Mouse (Mus musculus): ENCODE data around the gene Glb1. TPM values are rescaled to one million over a fixed set of nuclear protein-coding genes. Genes with fewer than 3 reads are reported as not detected.
"Not testable (repeated sequence)": the region's sequence is repeated elsewhere in the genome, so short reads cannot be mapped to it uniquely, and the experiment has no call there.

The Glb1 gene
- polyA plus RNA-seq (2014; fragmentation: Nextera tagmentation; extraction: Ambion mirVana): 31.2 and 33.1 TPM in 2 replicates

- Histone ChIP-seq H3K4me3 (ENCODE audit: low read depth, low read length) (peak within 1 kb of the TSS; percentile 89), H3K9me3 (ENCODE audit: control insufficient read depth, low read length) (no peaks in the 10 kb centered on the region), H3K27ac (ENCODE audit: low read depth, low read length) (peak within 1 kb of the TSS; percentile 86), H3K27me3 (ENCODE audit: control insufficient read depth, insufficient read depth, low read length) (no peaks in the 10 kb centered on the region), H3K4me2 (ENCODE audit: low read depth, low read length) (peak within 1 kb of the TSS; percentile 66), H3K4me1 (ENCODE audit: control insufficient read depth, insufficient read depth, low read length) (0 out of 2 replicates have a peak, but pooled peaks cover 6% of the 10 kb centered on the region), H3K9ac (replicated peaks; ENCODE audit: low read depth, low read length) (peak within 1 kb of the TSS; percentile 82), H3K36me3 (ENCODE audit: control insufficient read depth, insufficient read depth, low read length) (no peaks in the 10 kb centered on the region)
- WGBS: under 1% methylated on average over 73 of the region's 73 CpGs
- peak; percentile 99 for ATAC-seq (ENCODE audit: low read depth)
These were observed at the start of gene Glb1, which contains the start of gene Tmppe for GRCm38 (mm10) chr9:114400949-114401684. TSS of gene Glb1 (plus strand) at chr9:114401076. TSS of gene Tmppe (plus strand) at chr9:114401105.

- H3K9me3 ChIP-seq (ENCODE audit: control insufficient read depth, low read length): no peaks in the 10 kb centered on the region
- no peak overlapping the region for H3K27ac ChIP-seq (ENCODE audit: low read depth, low read length)
- peak; percentile 90 for ATAC-seq (ENCODE audit: low read depth)
- H3K4me3 ChIP-seq (ENCODE audit: low read depth, low read length): peak overlapping the region; percentile 50
- peak overlapping the region; percentile 93 for H3K4me2 ChIP-seq (ENCODE audit: low read depth, low read length)
- WGBS: 1% methylated on average over 48 of the region's 48 CpGs
- H3K36me3 ChIP-seq (ENCODE audit: control insufficient read depth, insufficient read depth, low read length): no peaks in the 10 kb centered on the region
- peak overlapping the region; percentile 58 for H3K9ac ChIP-seq (replicated peaks; ENCODE audit: low read depth, low read length)
- H3K27me3 ChIP-seq (ENCODE audit: control insufficient read depth, insufficient read depth, low read length): no peaks in the 10 kb centered on the region
- no peaks in the 10 kb centered on the region for H3K4me1 ChIP-seq (ENCODE audit: control insufficient read depth, insufficient read depth, low read length)
These were observed 32.9 kb upstream of the Glb1 start for GRCm38 (mm10) chr9:114367783-114368470.

GRCm38 (mm10) chr9:114368471-114368858 lies 32.4 kb upstream of the Glb1 start:
- peak; percentile 20; the same call in 1 of the 2 replicates for ATAC-seq (ENCODE audit: low read depth)
- H3K9ac ChIP-seq (replicated peaks; ENCODE audit: low read depth, low read length): peak overlapping the region; percentile 58
- H3K9me3 ChIP-seq (ENCODE audit: control insufficient read depth, low read length): no peaks in the 10 kb centered on the region
- H3K4me1 ChIP-seq (ENCODE audit: control insufficient read depth, insufficient read depth, low read length): no peaks in the 10 kb centered on the region
- WGBS: 14% methylated on average over 12 of the region's 12 CpGs
- H3K27ac ChIP-seq (ENCODE audit: low read depth, low read length): no peak overlapping the region
- H3K27me3 ChIP-seq (ENCODE audit: control insufficient read depth, insufficient read depth, low read length): no peaks in the 10 kb centered on the region
- H3K4me3 ChIP-seq (ENCODE audit: low read depth, low read length): peak overlapping the region; percentile 50
- peak overlapping the region; percentile 93 for H3K4me2 ChIP-seq (ENCODE audit: low read depth, low read length)
- no peaks in the 10 kb centered on the region for H3K36me3 ChIP-seq (ENCODE audit: control insufficient read depth, insufficient read depth, low read length)

- H3K4me1 ChIP-seq (ENCODE audit: control insufficient read depth, insufficient read depth, low read length); H3K36me3 ChIP-seq (ENCODE audit: control insufficient read depth, insufficient read depth, low read length); H3K9me3 ChIP-seq (ENCODE audit: control insufficient read depth, low read length); H3K9ac ChIP-seq (replicated peaks; ENCODE audit: low read depth, low read length); H3K4me2 ChIP-seq (ENCODE audit: low read depth, low read length); H3K4me3 ChIP-seq (ENCODE audit: low read depth, low read length); ATAC-seq (ENCODE audit: low read depth); H3K27me3 ChIP-seq (ENCODE audit: control insufficient read depth, insufficient read depth, low read length); H3K27ac ChIP-seq (ENCODE audit: low read depth, low read length): not testable (repeated sequence)
- 65% methylated on average over 5 of the region's 5 CpGs for WGBS
These were observed 31.5 kb upstream of the Glb1 start for GRCm38 (mm10) chr9:114369389-114369788.

GRCm38 (mm10) chr9:114371717-114372116 lies 29.2 kb upstream of the Glb1 start:
- not testable (repeated sequence) for H3K4me1 ChIP-seq (ENCODE audit: control insufficient read depth, insufficient read depth, low read length); H3K4me3 ChIP-seq (ENCODE audit: low read depth, low read length); H3K27ac ChIP-seq (ENCODE audit: low read depth, low read length); ATAC-seq (ENCODE audit: low read depth); H3K27me3 ChIP-seq (ENCODE audit: control insufficient read depth, insufficient read depth, low read length); H3K9ac ChIP-seq (replicated peaks; ENCODE audit: low read depth, low read length); H3K36me3 ChIP-seq (ENCODE audit: control insufficient read depth, insufficient read depth, low read length); H3K9me3 ChIP-seq (ENCODE audit: control insufficient read depth, low read length); H3K4me2 ChIP-seq (ENCODE audit: low read depth, low read length)
- 23% methylated on average over 5 of the region's 5 CpGs for WGBS

GRCm38 (mm10) chr9:114375276-114375962 lies 25.5 kb upstream of the Glb1 start:
- no peaks in the 10 kb centered on the region for H3K36me3 ChIP-seq (ENCODE audit: control insufficient read depth, insufficient read depth, low read length)
- no peaks in the 10 kb centered on the region for H3K27me3 ChIP-seq (ENCODE audit: control insufficient read depth, insufficient read depth, low read length)
- 92% methylated on average over 10 of the region's 10 CpGs for WGBS
- H3K9ac ChIP-seq (replicated peaks; ENCODE audit: low read depth, low read length): no peak overlapping the region
- no peak overlapping the region for H3K4me2 ChIP-seq (ENCODE audit: low read depth, low read length)
- no peaks in the 10 kb centered on the region for H3K4me1 ChIP-seq (ENCODE audit: control insufficient read depth, insufficient read depth, low read length)
- no peak for ATAC-seq (ENCODE audit: low read depth)
- H3K9me3 ChIP-seq (ENCODE audit: control insufficient read depth, low read length): no peaks in the 10 kb centered on the region
- no peak overlapping the region for H3K4me3 ChIP-seq (ENCODE audit: low read depth, low read length)
- no peak overlapping the region for H3K27ac ChIP-seq (ENCODE audit: low read depth, low read length)

- Histone ChIP-seq H3K27ac (ENCODE audit: low read depth, low read length) (no peak overlapping the region), H3K27me3 (ENCODE audit: control insufficient read depth, insufficient read depth, low read length) (no peaks in the 10 kb centered on the region), H3K9ac (replicated peaks; ENCODE audit: low read depth, low read length) (no peak overlapping the region), H3K4me1 (ENCODE audit: control insufficient read depth, insufficient read depth, low read length) (no peaks in the 10 kb centered on the region), H3K4me2 (ENCODE audit: low read depth, low read length) (no peak overlapping the region), H3K9me3 (ENCODE audit: control insufficient read depth, low read length) (no peaks in the 10 kb centered on the region), H3K36me3 (ENCODE audit: control insufficient read depth, insufficient read depth, low read length) (no peaks in the 10 kb centered on the region), H3K4me3 (ENCODE audit: low read depth, low read length) (no peak overlapping the region)
- no peak for ATAC-seq (ENCODE audit: low read depth)
- 91% methylated on average over 10 of the region's 10 CpGs for WGBS
These were observed 23.7 kb upstream of the Glb1 start for GRCm38 (mm10) chr9:114377168-114377567.

GRCm38 (mm10) chr9:114379871-114380270 lies 21.0 kb upstream of the Glb1 start:
- WGBS: 92% methylated on average over 12 of the region's 12 CpGs
- no peak overlapping the region for H3K9ac ChIP-seq (replicated peaks; ENCODE audit: low read depth, low read length)
- ATAC-seq (ENCODE audit: low read depth): no peak

More at GRCm38 (mm10) chr9:114379871-114380270, 21.0 kb upstream of the Glb1 start:
- H3K4me3 ChIP-seq (ENCODE audit: low read depth, low read length): no peak overlapping the region
- H3K4me2 ChIP-seq (ENCODE audit: low read depth, low read length): no peak overlapping the region
- H3K27me3 ChIP-seq (ENCODE audit: control insufficient read depth, insufficient read depth, low read length): no peaks in the 10 kb centered on the region
- H3K36me3 ChIP-seq (ENCODE audit: control insufficient read depth, insufficient read depth, low read length): no peaks in the 10 kb centered on the region
- no peak overlapping the region for H3K27ac ChIP-seq (ENCODE audit: low read depth, low read length)
- H3K4me1 ChIP-seq (ENCODE audit: control insufficient read depth, insufficient read depth, low read length): no peaks in the 10 kb centered on the region
- no peaks in the 10 kb centered on the region for H3K9me3 ChIP-seq (ENCODE audit: control insufficient read depth, low read length)
